Mouse (Mus musculus): Measurements from ENCODE around the gene Cnn2. TPM values are rescaled to one million over a fixed set of nuclear protein-coding genes. Genes with fewer than 3 reads are reported as not detected.

The Cnn2 gene
- polyA plus RNA-seq, 1 experiment, result 55.5 TPM

- DNase-seq, result no peak
- H3K4me1 ChIP-seq (ENCODE audit: control insufficient read depth, insufficient read depth, low read length), result 0 out of 2 replicates have a peak, but pooled peaks cover under 1% of the 10 kb centered on the region
- TF ChIP-seq POLR2A (IDR thresholded peaks at IDR 0.05; ENCODE audit: low read depth, low read length), result no peak
- TF ChIP-seq CTCF (conservative IDR thresholded peaks at IDR 0.05; ENCODE audit: insufficient read depth, insufficient read length, low read depth, low read length), result no peak
- WGBS, result 88% methylated on average over 28 of the region's 28 CpGs
- H3K4me3 ChIP-seq (ENCODE audit: insufficient read depth, low read depth, low read length), result no peak overlapping the region
- no peak overlapping the region for H3K27ac ChIP-seq (ENCODE audit: insufficient read depth, low read depth, low read length)
- H3K27me3 ChIP-seq (replicated peaks; ENCODE audit: control insufficient read depth, insufficient read depth, low read length), result no peaks in the 10 kb centered on the region
- peaks cover 13% of the 10 kb centered on the region for H3K36me3 ChIP-seq (ENCODE audit: control insufficient read depth, insufficient read depth, low read length)
Observed at GRCm38 (mm10) chr10:79977324-79977723, 11.1 kb upstream of the Cnn2 start.

GRCm38 (mm10) chr10:79978061-79978460 is 10.3 kb upstream of the Cnn2 start:
- Histone ChIP-seq H3K27me3 (replicated peaks; ENCODE audit: control insufficient read depth, insufficient read depth, low read length) (no peaks in the 10 kb centered on the region), H3K36me3 (ENCODE audit: control insufficient read depth, insufficient read depth, low read length) (peaks cover 13% of the 10 kb centered on the region), H3K27ac (ENCODE audit: insufficient read depth, low read depth, low read length) (no peak overlapping the region), H3K4me3 (ENCODE audit: insufficient read depth, low read depth, low read length) (no peak overlapping the region), H3K4me1 (ENCODE audit: control insufficient read depth, insufficient read depth, low read length) (0 out of 2 replicates have a peak, but pooled peaks cover 8% of the 10 kb centered on the region)
- no peak for DNase-seq
- 95% methylated on average over 21 of the region's 21 CpGs for WGBS
- TF ChIP-seq POLR2A (IDR thresholded peaks at IDR 0.05; ENCODE audit: low read depth, low read length) (no peak), CTCF (conservative IDR thresholded peaks at IDR 0.05; ENCODE audit: insufficient read depth, insufficient read length, low read depth, low read length) (no peak)

- Histone ChIP-seq H3K27ac (ENCODE audit: insufficient read depth, low read depth, low read length) (no peak overlapping the region), H3K36me3 (ENCODE audit: control insufficient read depth, insufficient read depth, low read length) (peaks cover 13% of the 10 kb centered on the region), H3K27me3 (replicated peaks; ENCODE audit: control insufficient read depth, insufficient read depth, low read length) (no peaks in the 10 kb centered on the region), H3K4me1 (ENCODE audit: control insufficient read depth, insufficient read depth, low read length) (peaks cover 8% of the 10 kb centered on the region; the same call in 1 of the 2 replicates), H3K4me3 (ENCODE audit: insufficient read depth, low read depth, low read length) (no peak overlapping the region)
- TF ChIP-seq CTCF (conservative IDR thresholded peaks at IDR 0.05; ENCODE audit: insufficient read depth, insufficient read length, low read depth, low read length) (no peak), POLR2A (IDR thresholded peaks at IDR 0.05; ENCODE audit: low read depth, low read length) (no peak)
- WGBS, result 88% methylated on average over 22 of the region's 22 CpGs
- DNase-seq, result no peak
Observed at GRCm38 (mm10) chr10:79979401-79980155, 8.8 kb upstream of the Cnn2 start.

DNA sequence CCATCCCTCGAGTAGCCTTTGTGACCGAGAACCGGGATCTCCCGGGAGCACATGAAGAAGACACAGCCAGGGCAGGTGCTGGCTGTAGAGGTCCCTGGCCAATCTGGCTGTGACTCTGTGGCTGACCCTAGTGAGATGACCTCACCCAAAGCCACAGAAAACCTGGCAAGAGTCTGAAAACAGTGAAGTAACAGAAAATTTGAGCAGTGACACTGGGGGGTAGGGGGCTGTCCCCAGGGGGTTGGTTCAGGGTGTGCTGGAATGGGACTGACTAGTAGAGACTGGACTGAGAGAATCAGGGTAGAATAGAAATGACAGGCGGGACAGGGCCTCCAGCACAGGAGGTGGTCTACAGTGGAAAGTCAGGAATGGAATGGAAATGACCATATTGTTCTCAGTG is 5.2 kb upstream of the Cnn2 start:
- H3K4me1 ChIP-seq (ENCODE audit: control insufficient read depth, insufficient read depth, low read length), result peaks cover 23% of the 10 kb centered on the region
- TF ChIP-seq POLR2A (IDR thresholded peaks at IDR 0.05; ENCODE audit: low read depth, low read length) (no peak), CTCF (conservative IDR thresholded peaks at IDR 0.05; ENCODE audit: insufficient read depth, insufficient read length, low read depth, low read length) (no peak)
- no peaks in the 10 kb centered on the region for H3K36me3 ChIP-seq (ENCODE audit: control insufficient read depth, insufficient read depth, low read length)
- H3K4me3 ChIP-seq (ENCODE audit: insufficient read depth, low read depth, low read length), result peak overlapping the region; percentile 85
- DNase-seq, result no peak
- WGBS, result 54% methylated on average over 5 of the region's 5 CpGs
- H3K27me3 ChIP-seq (replicated peaks; ENCODE audit: control insufficient read depth, insufficient read depth, low read length), result no peaks in the 10 kb centered on the region
- peak overlapping the region; percentile 67; the same call in 1 of the 2 replicates for H3K27ac ChIP-seq (ENCODE audit: insufficient read depth, low read depth, low read length)

DNA sequence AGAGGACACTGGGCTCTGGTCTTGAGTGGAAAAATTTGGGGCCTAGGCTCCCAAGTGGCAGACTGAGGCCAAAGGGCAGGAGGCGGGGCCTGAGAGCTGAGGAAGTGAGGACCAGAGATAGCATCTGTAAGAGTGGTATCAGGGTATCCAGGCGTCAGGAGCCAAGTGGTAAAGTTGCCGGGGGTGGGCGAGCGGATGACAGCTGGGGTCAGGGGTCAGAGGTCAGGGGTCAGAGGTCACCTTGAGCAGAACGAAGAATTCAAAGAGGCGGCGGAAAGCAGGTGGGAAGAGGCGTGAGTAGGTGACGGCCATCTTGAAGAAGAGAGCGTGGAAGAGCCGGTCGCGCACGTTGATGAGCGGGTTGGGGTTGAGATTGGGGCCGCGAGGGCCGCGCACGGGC is 4.7 kb upstream of the Cnn2 start:
- no peaks in the 10 kb centered on the region for H3K27me3 ChIP-seq (replicated peaks; ENCODE audit: control insufficient read depth, insufficient read depth, low read length)
- H3K36me3 ChIP-seq (ENCODE audit: control insufficient read depth, insufficient read depth, low read length), result no peaks in the 10 kb centered on the region
- H3K4me1 ChIP-seq (ENCODE audit: control insufficient read depth, insufficient read depth, low read length), result peaks cover 23% of the 10 kb centered on the region
- TF ChIP-seq POLR2A (IDR thresholded peaks at IDR 0.05; ENCODE audit: low read depth, low read length), result no peak
- TF ChIP-seq CTCF (conservative IDR thresholded peaks at IDR 0.05; ENCODE audit: insufficient read depth, insufficient read length, low read depth, low read length), result no peak
- peak; percentile 88 for DNase-seq
- H3K4me3 ChIP-seq (ENCODE audit: insufficient read depth, low read depth, low read length), result peak overlapping the region; percentile 85
- H3K27ac ChIP-seq (ENCODE audit: insufficient read depth, low read depth, low read length), result peak overlapping the region; percentile 67
- 2% methylated on average over 20 of the region's 21 CpGs for WGBS

DNA sequence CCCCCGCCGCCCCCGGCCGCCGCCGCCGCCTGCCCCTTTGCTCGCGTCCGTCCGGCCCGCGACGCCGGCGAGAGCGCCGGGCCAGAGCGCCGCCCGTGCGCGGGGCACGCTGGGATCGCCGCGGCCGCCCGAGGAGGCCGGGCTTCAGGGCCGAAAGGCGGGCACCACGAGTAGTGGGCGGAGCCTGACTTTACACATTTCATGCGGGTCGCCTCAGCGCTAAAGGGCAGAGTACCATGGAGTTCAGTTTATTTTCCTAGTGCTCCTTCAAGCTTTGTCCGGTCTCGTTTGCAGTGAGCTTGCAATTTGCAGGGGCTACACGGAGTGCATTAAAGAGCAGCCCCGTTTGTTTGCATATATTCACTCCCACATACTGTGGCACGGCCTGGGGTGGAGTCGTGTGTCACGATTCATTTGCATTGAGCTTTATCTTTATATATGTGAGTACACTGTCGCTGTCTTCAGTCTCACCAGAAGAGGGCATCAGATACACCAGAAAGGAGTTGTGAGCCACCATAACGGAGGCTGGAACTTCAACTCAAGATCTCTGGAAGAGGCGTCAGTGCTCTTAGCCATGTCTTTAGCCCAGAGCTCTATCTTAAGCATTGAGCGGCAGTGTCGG is 4.1 kb upstream of the Cnn2 start, which contains the start of gene Tmem259:
Tmem259 (minus strand) TSS at position 136 of the 622 bp plus-strand sequence.
- TF ChIP-seq CTCF (conservative IDR thresholded peaks at IDR 0.05; ENCODE audit: insufficient read depth, insufficient read length, low read depth, low read length) (peak; percentile 43), POLR2A (IDR thresholded peaks at IDR 0.05; ENCODE audit: low read depth, low read length) (no peak)
- Histone ChIP-seq H3K4me1 (ENCODE audit: control insufficient read depth, insufficient read depth, low read length) (peaks cover 23% of the 10 kb centered on the region), H3K27ac (ENCODE audit: insufficient read depth, low read depth, low read length) (peak within 1 kb of the TSS; percentile 94), H3K36me3 (ENCODE audit: control insufficient read depth, insufficient read depth, low read length) (no peaks in the 10 kb centered on the region), H3K4me3 (ENCODE audit: insufficient read depth, low read depth, low read length) (peak within 1 kb of the TSS; percentile 85), H3K27me3 (replicated peaks; ENCODE audit: control insufficient read depth, insufficient read depth, low read length) (no peaks in the 10 kb centered on the region)
- DNase-seq, result peak; percentile 93
- 4% methylated on average over 49 of the region's 49 CpGs for WGBS

GRCm38 (mm10) chr10:79984871-79985270 is 3.5 kb upstream of the Cnn2 start:
- no peak for TF ChIP-seq CTCF (conservative IDR thresholded peaks at IDR 0.05; ENCODE audit: insufficient read depth, insufficient read length, low read depth, low read length)
- Histone ChIP-seq H3K36me3 (ENCODE audit: control insufficient read depth, insufficient read depth, low read length) (no peaks in the 10 kb centered on the region), H3K27ac (ENCODE audit: insufficient read depth, low read depth, low read length) (peak overlapping the region; percentile 94), H3K4me1 (ENCODE audit: control insufficient read depth, insufficient read depth, low read length) (peaks cover 23% of the 10 kb centered on the region), H3K27me3 (replicated peaks; ENCODE audit: control insufficient read depth, insufficient read depth, low read length) (no peaks in the 10 kb centered on the region), H3K4me3 (ENCODE audit: insufficient read depth, low read depth, low read length) (peak overlapping the region; percentile 71)
- WGBS, result under 1% methylated on average over 22 of the region's 22 CpGs
- peak; percentile 100 for DNase-seq

All from kidney, adult 2 months (tissue).